Mouse (Mus musculus): ENCODE data around the gene Slc22a23. TPM values are rescaled to one million over a fixed set of nuclear protein-coding genes. Genes with fewer than 3 reads are reported as not detected.

Gene Slc22a23
- polyA plus RNA-seq, 1 experiment = 12.7 TPM

GRCm38 (mm10) chr13:34331399-34332186 lies 13.4 kb downstream of the Slc22a23 start:
- Histone ChIP-seq H3K27ac (ENCODE audit: control insufficient read depth, insufficient read depth, low read length) (no peak overlapping the region), H3K27me3 (ENCODE audit: control insufficient read depth, insufficient read depth, low read length) (no peaks in the 10 kb centered on the region), H3K36me3 (ENCODE audit: control insufficient read depth, insufficient read depth, low read length) (no peaks in the 10 kb centered on the region), H3K4me3 (ENCODE audit: control insufficient read depth, insufficient read depth, low read length) (no peak overlapping the region), H3K4me1 (replicated peaks; ENCODE audit: control insufficient read depth, insufficient read depth, low read length) (no peaks in the 10 kb centered on the region)
- DNase-seq = no peak
- TF ChIP-seq POLR2A (IDR thresholded peaks at IDR 0.05; ENCODE audit: control insufficient read depth, extremely low read depth, insufficient read depth, low read length, poor library complexity) (no peak), CTCF (IDR thresholded peaks at IDR 0.05; ENCODE audit: borderline replicate concordance, control insufficient read depth, extremely low read depth, insufficient read depth, low read length, poor library complexity) (no peak)
- 92% methylated on average over 7 of the region's 7 CpGs for WGBS

- Histone ChIP-seq H3K4me1 (replicated peaks; ENCODE audit: control insufficient read depth, insufficient read depth, low read length) (no peaks in the 10 kb centered on the region), H3K36me3 (ENCODE audit: control insufficient read depth, insufficient read depth, low read length) (no peaks in the 10 kb centered on the region), H3K27me3 (ENCODE audit: control insufficient read depth, insufficient read depth, low read length) (no peaks in the 10 kb centered on the region), H3K4me3 (ENCODE audit: control insufficient read depth, insufficient read depth, low read length) (no peak overlapping the region), H3K27ac (ENCODE audit: control insufficient read depth, insufficient read depth, low read length) (no peak overlapping the region)
- no peak for DNase-seq
- WGBS = 97% methylated on average over 4 of the region's 4 CpGs
- TF ChIP-seq CTCF (IDR thresholded peaks at IDR 0.05; ENCODE audit: borderline replicate concordance, control insufficient read depth, extremely low read depth, insufficient read depth, low read length, poor library complexity) (no peak), POLR2A (IDR thresholded peaks at IDR 0.05; ENCODE audit: control insufficient read depth, extremely low read depth, insufficient read depth, low read length, poor library complexity) (no peak)
These were observed 15.4 kb downstream of the Slc22a23 start for GRCm38 (mm10) chr13:34329589-34329988.

GRCm38 (mm10) chr13:34326992-34327391 lies 18.0 kb downstream of the Slc22a23 start:
- 81% methylated on average over 1 of the region's 1 CpGs for WGBS
- DNase-seq = no peak
- no peak overlapping the region for H3K4me3 ChIP-seq (ENCODE audit: control insufficient read depth, insufficient read depth, low read length)
- H3K27ac ChIP-seq (ENCODE audit: control insufficient read depth, insufficient read depth, low read length) = no peak overlapping the region
- H3K36me3 ChIP-seq (ENCODE audit: control insufficient read depth, insufficient read depth, low read length) = no peaks in the 10 kb centered on the region
- TF ChIP-seq POLR2A (IDR thresholded peaks at IDR 0.05; ENCODE audit: control insufficient read depth, extremely low read depth, insufficient read depth, low read length, poor library complexity) = no peak
- TF ChIP-seq CTCF (IDR thresholded peaks at IDR 0.05; ENCODE audit: borderline replicate concordance, control insufficient read depth, extremely low read depth, insufficient read depth, low read length, poor library complexity) = no peak
- no peaks in the 10 kb centered on the region for H3K4me1 ChIP-seq (replicated peaks; ENCODE audit: control insufficient read depth, insufficient read depth, low read length)
- no peaks in the 10 kb centered on the region for H3K27me3 ChIP-seq (ENCODE audit: control insufficient read depth, insufficient read depth, low read length)

- no peak for DNase-seq
- Histone ChIP-seq H3K27me3 (ENCODE audit: control insufficient read depth, insufficient read depth, low read length) (no peaks in the 10 kb centered on the region), H3K36me3 (ENCODE audit: control insufficient read depth, insufficient read depth, low read length) (no peaks in the 10 kb centered on the region), H3K27ac (ENCODE audit: control insufficient read depth, insufficient read depth, low read length) (no peak overlapping the region), H3K4me3 (ENCODE audit: control insufficient read depth, insufficient read depth, low read length) (no peak overlapping the region), H3K4me1 (replicated peaks; ENCODE audit: control insufficient read depth, insufficient read depth, low read length) (no peaks in the 10 kb centered on the region)
- WGBS = 91% methylated on average over 2 of the region's 2 CpGs
- TF ChIP-seq POLR2A (IDR thresholded peaks at IDR 0.05; ENCODE audit: control insufficient read depth, extremely low read depth, insufficient read depth, low read length, poor library complexity) (no peak), CTCF (IDR thresholded peaks at IDR 0.05; ENCODE audit: borderline replicate concordance, control insufficient read depth, extremely low read depth, insufficient read depth, low read length, poor library complexity) (no peak)
These were observed 21.6 kb downstream of the Slc22a23 start for GRCm38 (mm10) chr13:34323361-34323760.

- TF ChIP-seq CTCF (IDR thresholded peaks at IDR 0.05; ENCODE audit: borderline replicate concordance, control insufficient read depth, extremely low read depth, insufficient read depth, low read length, poor library complexity) (no peak), POLR2A (IDR thresholded peaks at IDR 0.05; ENCODE audit: control insufficient read depth, extremely low read depth, insufficient read depth, low read length, poor library complexity) (no peak)
- no peak for DNase-seq
- Histone ChIP-seq H3K4me3 (ENCODE audit: control insufficient read depth, insufficient read depth, low read length) (no peak overlapping the region), H3K4me1 (replicated peaks; ENCODE audit: control insufficient read depth, insufficient read depth, low read length) (no peaks in the 10 kb centered on the region), H3K27me3 (ENCODE audit: control insufficient read depth, insufficient read depth, low read length) (no peaks in the 10 kb centered on the region), H3K36me3 (ENCODE audit: control insufficient read depth, insufficient read depth, low read length) (no peaks in the 10 kb centered on the region), H3K27ac (ENCODE audit: control insufficient read depth, insufficient read depth, low read length) (no peak overlapping the region)
- WGBS = 97% methylated on average over 4 of the region's 4 CpGs
These were observed 24.5 kb downstream of the Slc22a23 start for GRCm38 (mm10) chr13:34320482-34320881.

GRCm38 (mm10) chr13:34317051-34317450 lies 27.9 kb downstream of the Slc22a23 start:
- 96% methylated on average over 4 of the region's 4 CpGs for WGBS
- Histone ChIP-seq H3K27me3 (ENCODE audit: control insufficient read depth, insufficient read depth, low read length) (no peaks in the 10 kb centered on the region), H3K4me1 (replicated peaks; ENCODE audit: control insufficient read depth, insufficient read depth, low read length) (no peaks in the 10 kb centered on the region), H3K36me3 (ENCODE audit: control insufficient read depth, insufficient read depth, low read length) (no peaks in the 10 kb centered on the region), H3K4me3 (ENCODE audit: control insufficient read depth, insufficient read depth, low read length) (no peak overlapping the region), H3K27ac (ENCODE audit: control insufficient read depth, insufficient read depth, low read length) (no peak overlapping the region)
- no peak for TF ChIP-seq POLR2A (IDR thresholded peaks at IDR 0.05; ENCODE audit: control insufficient read depth, extremely low read depth, insufficient read depth, low read length, poor library complexity)
- TF ChIP-seq CTCF (IDR thresholded peaks at IDR 0.05; ENCODE audit: borderline replicate concordance, control insufficient read depth, extremely low read depth, insufficient read depth, low read length, poor library complexity) = no peak
- no peak for DNase-seq

Measured in thymus, adult 2 months (tissue).